In genomic region chr1:54734917-54735664, GRCm38 (mm10) we compare ENCODE assay signal across 11 mouse cellular contexts.
DNase-seq lines count a peak whose midpoint lies in the region; ATAC-seq and TF ChIP-seq lines count a peak whose summit lies in the region.
"Had no signal": no experiment of that assay in that cellular context is flagged by ENCODE, and none has a peak within 500 bp of the region (broad histone marks: within the 10 kb centered on the region; RNA-seq: fewer than 3 reads in every experiment).

No protein-coding gene starts in this region.

- no peaks in the 10 kb centered on the region for H3K36me3 ChIP-seq in forebrain, embryonic 14.5 days (ENCODE audit: control insufficient read depth, insufficient read depth, low read length)

- peak; percentile 16 for DNase-seq in layer of hippocampus, adult 9-11 months
- DNase-seq in layer of hippocampus, adult 11-12 months (ENCODE audit: low spot score): no peak
- DNase-seq in brain, adult 2 months (ENCODE audit: low read depth, low spot score): peak; percentile 74
- DNase-seq in forebrain, embryonic 14.5 days (ENCODE audit: low spot score): peak; percentile 78
- peak; percentile 18 for DNase-seq in mesoderm, embryonic 11.5 days (ENCODE audit: low read depth, low spot score)
- no peak for DNase-seq in gastrocnemius, adult 2 months
- DNase-seq in yolk sac, embryonic 10.5 days (ENCODE audit: low spot score): no peak
- DNase-seq in ovary, adult 18-20 months (ENCODE audit: low spot score): no peak
- DNase-seq: kidney, postnatal 14 days; thymus, postnatal 25 days had no signal

- H3K9me3 ChIP-seq in forebrain, embryonic 14.5 days (replicated peaks; ENCODE audit: control insufficient read depth, low read length): no peaks in the 10 kb centered on the region
- H3K9me3 ChIP-seq: limb, embryonic 15.5 days had no signal

- H3K4me2 ChIP-seq in forebrain, embryonic 14.5 days (ENCODE audit: low read length): no peak overlapping the region
- H3K4me2 ChIP-seq: limb, embryonic 15.5 days had no signal

- H3K4me1 ChIP-seq in forebrain, embryonic 14.5 days (ENCODE audit: control insufficient read depth, insufficient read depth, low read length): peaks cover 8% of the 10 kb centered on the region; the same call in 1 of the 2 replicates

- H3K4me3 ChIP-seq in forebrain, embryonic 14.5 days (ENCODE audit: low read depth, low read length): no peak overlapping the region
- H3K4me3 ChIP-seq in gastrocnemius, adult 2 months: no peak overlapping the region
- H3K4me3 ChIP-seq: limb, embryonic 15.5 days had no signal

- H3K9ac ChIP-seq in forebrain, embryonic 14.5 days (ENCODE audit: low read length): no peak overlapping the region
- H3K9ac ChIP-seq: limb, embryonic 15.5 days had no signal

- peak; percentile 67; the same call in 1 of the 2 replicates for ATAC-seq in forebrain, embryonic 14.5 days

- 58% methylated on average over 17 of the region's 17 CpGs for WGBS in forebrain, embryonic 14.5 days

- intact Hi-C loops in gastrocnemius, adult 2 months (cut with DNase I): no loop called here

- no peak for TF ChIP-seq CTCF in gastrocnemius, adult 2 months (IDR thresholded peaks at IDR 0.05)

- no peaks in the 10 kb centered on the region for H3K27me3 ChIP-seq in forebrain, embryonic 14.5 days (replicated peaks; ENCODE audit: control insufficient read depth, insufficient read depth, low read length)
- H3K27me3 ChIP-seq: limb, embryonic 15.5 days had no signal

- peak overlapping the region; percentile 36; the same call in 1 of the 2 replicates for H3K27ac ChIP-seq in forebrain, embryonic 14.5 days (ENCODE audit: low read depth, low read length)
- H3K27ac ChIP-seq in gastrocnemius, adult 2 months: no peak overlapping the region
- H3K27ac ChIP-seq: limb, embryonic 15.5 days had no signal

Comparison
In these comparisons a context has a peak if more than half of its experiments do, and no peak if none do; other contexts are left out.
1. DNase-seq: peak in layer of hippocampus, adult 9-11 months (single experiment), brain, adult 2 months (single experiment), forebrain, embryonic 14.5 days (single experiment) and mesoderm, embryonic 11.5 days (single experiment); none in layer of hippocampus, adult 11-12 months (single experiment), gastrocnemius, adult 2 months (single experiment), yolk sac, embryonic 10.5 days (single experiment) and ovary, adult 18-20 months (single experiment).